Mouse (Mus musculus) kidney, adult 2 months (tissue): Measurements from ENCODE around the gene Mrpl18. TPM values are rescaled to one million over a fixed set of nuclear protein-coding genes. Genes with fewer than 3 reads are reported as not detected.
"Not testable (repeated sequence)": the region's sequence is repeated elsewhere in the genome, so short reads cannot be mapped to it uniquely, and the experiment has no call there.

ENCODE experiments used
- DNase-seq: peaks from one replicate; pipeline ENCODE4 v3.0.0; 2021
- H3K27ac ChIP-seq: fragments of 200-500 bp; 2 replicates; pipeline ENCODE4 v1.5.1; 2012; ENCODE audit warnings: low read depth, low read length, control low read depth, inconsistent platforms; ENCODE audit not compliant: insufficient read depth
- H3K27me3 ChIP-seq: fragments of 200-500 bp; replicated peaks from 2 replicates; pipeline ENCODE4 v1.6.1; 2012; ENCODE audit warnings: mild to moderate bottlenecking, moderate library complexity, low read length, inconsistent platforms; ENCODE audit not compliant: control insufficient read depth, insufficient read depth
- H3K36me3 ChIP-seq: fragments of 200-500 bp; 2 replicates; pipeline ENCODE4 v1.6.1; 2012; ENCODE audit warnings: mild to moderate bottlenecking, moderate library complexity, low read length, inconsistent platforms; ENCODE audit not compliant: control insufficient read depth, insufficient read depth
- H3K4me1 ChIP-seq: fragments of 200-500 bp; 2 replicates; pipeline ENCODE4 v1.6.1; 2011; ENCODE audit warnings: low read length; ENCODE audit not compliant: control insufficient read depth, insufficient read depth
- H3K4me3 ChIP-seq: fragments of 200-500 bp; 2 replicates; pipeline ENCODE4 v1.5.1; 2011; ENCODE audit warnings: mild to moderate bottlenecking, low read depth, low read length, control low read depth; ENCODE audit not compliant: insufficient read depth
- CTCF ChIP-seq: fragments of 200-500 bp; conservative IDR thresholded peaks from 2 replicates; pipeline ENCODE4 v1.5.1; 2011; ENCODE audit warnings: low read depth, mild to moderate bottlenecking, control low read depth, low read length, moderate library complexity, mixed read lengths; ENCODE audit not compliant: insufficient read depth, insufficient read length
- POLR2A ChIP-seq: fragments of 200-500 bp; IDR thresholded peaks from one replicate; pipeline ENCODE4 v1.6.1; 2011; ENCODE audit warnings: low read depth, low read length, control low read depth
- WGBS: fragments of 180-500 bp; shearing (Covaris S2); methylation state at CpG from one replicate; pipeline ENCODE4 v1.1.7; 2018; 5-methylcytosine and 5-hydroxymethylcytosine counted together
- polyA plus RNA-seq: library from polyadenylated mRNA; depleted of rRNA; stranded (reverse); fragments of >200 nt; gene quantifications from 2 replicates; pipeline ENCODE4 v1.2.3, GENCODE M21; 2012

The Mrpl18 gene
- polyA plus RNA-seq, 1 experiment = 48.9 TPM

- Histone ChIP-seq H3K4me1 (no peaks in the 10 kb centered on the region), H3K36me3 (no peaks in the 10 kb centered on the region; the same call in 1 of the 2 replicates), H3K27ac (no peak overlapping the region), H3K27me3 (no peaks in the 10 kb centered on the region), H3K4me3 (no peak overlapping the region)
- TF ChIP-seq CTCF = no peak
- no peak for TF ChIP-seq POLR2A
- 86% methylated on average over 9 of the region's 9 CpGs for WGBS
- DNase-seq = no peak
Observed at GRCm38 (mm10) chr17:12906436-12906835, 9.7 kb downstream of the Mrpl18 start.

- 88% methylated on average over 4 of the region's 4 CpGs for WGBS
- DNase-seq = no peak
- H3K36me3 ChIP-seq = no peaks in the 10 kb centered on the region; the same call in 1 of the 2 replicates
- H3K4me3 ChIP-seq = no peak overlapping the region
- no peak for TF ChIP-seq CTCF
- TF ChIP-seq POLR2A = no peak
- H3K27ac ChIP-seq = no peak overlapping the region
- no peaks in the 10 kb centered on the region for H3K27me3 ChIP-seq
- no peaks in the 10 kb centered on the region for H3K4me1 ChIP-seq
Observed at GRCm38 (mm10) chr17:12905810-12906209, 10.3 kb downstream of the Mrpl18 start.

GRCm38 (mm10) chr17:12904349-12904748 lies 11.8 kb downstream of the Mrpl18 start:
- DNase-seq = no peak
- Histone ChIP-seq H3K27ac (no peak overlapping the region), H3K4me3 (no peak overlapping the region), H3K36me3 (no peaks in the 10 kb centered on the region; the same call in 1 of the 2 replicates), H3K27me3 (no peaks in the 10 kb centered on the region), H3K4me1 (no peaks in the 10 kb centered on the region)
- 88% methylated on average over 1 of the region's 1 CpGs for WGBS
- TF ChIP-seq POLR2A (no peak), CTCF (no peak)

- H3K27me3 ChIP-seq = no peaks in the 10 kb centered on the region
- no peak overlapping the region for H3K4me3 ChIP-seq
- H3K27ac ChIP-seq = no peak overlapping the region
- no peaks in the 10 kb centered on the region; the same call in 1 of the 2 replicates for H3K36me3 ChIP-seq
- H3K4me1 ChIP-seq = no peaks in the 10 kb centered on the region
- TF ChIP-seq CTCF (no peak), POLR2A (no peak)
- 59% methylated on average over 12 of the region's 12 CpGs for WGBS
- no peak for DNase-seq
Observed at GRCm38 (mm10) chr17:12903372-12904333, 12.5 kb downstream of the Mrpl18 start.

DNA sequence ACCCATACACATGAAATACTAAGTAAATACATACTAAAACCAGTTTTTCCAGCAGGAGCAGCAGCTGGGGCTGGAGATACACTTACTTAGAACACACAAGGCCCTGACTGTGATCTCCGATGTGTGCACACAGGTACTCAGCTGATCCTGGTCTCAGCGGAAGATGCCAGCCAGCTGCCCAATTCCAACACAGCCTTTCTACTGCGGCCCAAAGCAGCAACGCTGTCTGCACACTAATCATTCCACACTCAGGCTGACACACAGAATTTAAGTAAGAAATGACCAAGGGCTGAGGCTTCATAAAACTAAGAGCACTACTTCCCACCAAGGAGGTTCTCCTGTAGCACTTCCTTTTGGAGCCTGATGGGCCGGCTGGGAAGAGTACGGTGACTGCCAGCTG lies 13.9 kb downstream of the Mrpl18 start:
- Histone ChIP-seq H3K27ac (no peak overlapping the region), H3K36me3 (no peaks in the 10 kb centered on the region; the same call in 1 of the 2 replicates), H3K4me1 (no peaks in the 10 kb centered on the region), H3K27me3 (no peaks in the 10 kb centered on the region), H3K4me3 (no peak overlapping the region)
- no peak for TF ChIP-seq CTCF
- no peak for TF ChIP-seq POLR2A
- 95% methylated on average over 6 of the region's 6 CpGs for WGBS
- DNase-seq = no peak

DNA sequence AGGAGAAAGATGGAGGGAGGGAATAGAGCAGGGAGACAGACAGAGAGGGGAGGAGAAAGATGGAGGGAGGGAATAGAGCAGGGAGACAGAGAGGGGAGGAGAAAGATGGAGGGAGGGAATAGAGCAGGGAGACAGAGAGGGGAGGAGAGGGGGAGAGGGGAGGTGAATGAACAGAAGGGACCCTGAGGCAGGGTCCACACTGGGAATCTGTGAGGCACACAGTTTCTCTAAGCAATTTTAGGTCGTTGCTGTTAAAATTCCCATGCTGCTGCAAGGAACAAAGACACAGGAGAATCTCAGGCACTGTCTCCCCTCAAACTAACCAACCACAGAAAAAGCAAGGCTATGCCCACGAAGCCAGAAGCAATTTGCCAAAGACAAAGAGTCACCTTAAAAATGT lies 17.5 kb downstream of the Mrpl18 start:
- H3K27me3 ChIP-seq, H3K4me1 ChIP-seq, H3K4me3 ChIP-seq, H3K36me3 ChIP-seq, H3K27ac ChIP-seq, DNase-seq: not testable (repeated sequence)
- 46% methylated on average over 2 of the region's 2 CpGs for WGBS

- WGBS = 91% methylated on average over 5 of the region's 5 CpGs
- H3K4me1 ChIP-seq = no peaks in the 10 kb centered on the region
- DNase-seq = no peak
- H3K4me3 ChIP-seq = no peak overlapping the region
- H3K27me3 ChIP-seq = no peaks in the 10 kb centered on the region
- H3K27ac ChIP-seq = no peak overlapping the region
- H3K36me3 ChIP-seq = no peaks in the 10 kb centered on the region; the same call in 1 of the 2 replicates
- no peak for TF ChIP-seq CTCF
- TF ChIP-seq POLR2A = no peak
Observed at GRCm38 (mm10) chr17:12897674-12898073, 18.5 kb downstream of the Mrpl18 start.
